Mouse (Mus musculus) embryonic fibroblast, embryonic 13.5 days (primary cell): Measurements from ENCODE around the gene Gm10354. TPM values are rescaled to one million over a fixed set of nuclear protein-coding genes. Genes with fewer than 3 reads are reported as not detected.
"Not testable (repeated sequence)": the region's sequence is repeated elsewhere in the genome, so short reads cannot be mapped to it uniquely, and the experiment has no call there.

Source experiments
- H3K27ac ChIP-seq: 2 replicates; pipeline ENCODE4 v1.5.1; 2012; ENCODE audit warnings: low read length, control low read depth, inconsistent platforms; ENCODE audit not compliant: insufficient read depth
- H3K4me1 ChIP-seq: 2 replicates; pipeline ENCODE4 v1.6.1; 2011; ENCODE audit warnings: low read length; ENCODE audit not compliant: control insufficient read depth, insufficient read depth
- H3K4me3 ChIP-seq: 2 replicates; pipeline ENCODE4 v1.5.1; 2011; ENCODE audit warnings: mild to moderate bottlenecking, control low read depth, low read length; ENCODE audit not compliant: insufficient read depth
- polyA plus RNA-seq: library from polyadenylated mRNA; stranded (reverse); fragments of >200 nt; gene quantifications from 2 replicates; pipeline ENCODE4 v1.2.4, GENCODE M21; 2011; ENCODE audit warnings: low read depth; ENCODE audit not compliant: missing spikeins, insufficient read length

Gm10354 gene
- polyA plus RNA-seq, result not detected in 2 replicates

DNA sequence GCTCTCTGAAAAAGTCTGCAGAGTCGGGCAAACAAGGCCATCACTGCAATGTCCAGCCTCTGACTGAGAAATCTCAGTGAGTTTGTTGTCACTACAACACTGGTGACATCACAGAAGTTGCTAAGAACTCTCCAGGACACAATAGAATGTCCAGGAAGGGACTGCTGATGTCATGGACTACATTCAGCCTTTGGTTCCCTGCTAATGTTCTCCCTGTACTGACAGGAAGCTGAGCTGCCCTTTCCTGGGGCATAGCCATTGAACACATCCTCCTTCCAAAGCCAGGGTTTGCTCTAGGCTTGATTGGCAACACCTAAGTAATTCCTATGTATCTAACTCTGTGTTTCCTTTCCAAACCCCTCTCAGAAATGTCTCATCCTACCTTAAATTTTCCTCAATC is at the start of gene Gm10354:
Gene Gm10354, minus strand, starts transcription at position 101 of the 400 bp plus-strand sequence.
- not testable (repeated sequence) for H3K27ac ChIP-seq, H3K4me1 ChIP-seq, H3K4me3 ChIP-seq

DNA sequence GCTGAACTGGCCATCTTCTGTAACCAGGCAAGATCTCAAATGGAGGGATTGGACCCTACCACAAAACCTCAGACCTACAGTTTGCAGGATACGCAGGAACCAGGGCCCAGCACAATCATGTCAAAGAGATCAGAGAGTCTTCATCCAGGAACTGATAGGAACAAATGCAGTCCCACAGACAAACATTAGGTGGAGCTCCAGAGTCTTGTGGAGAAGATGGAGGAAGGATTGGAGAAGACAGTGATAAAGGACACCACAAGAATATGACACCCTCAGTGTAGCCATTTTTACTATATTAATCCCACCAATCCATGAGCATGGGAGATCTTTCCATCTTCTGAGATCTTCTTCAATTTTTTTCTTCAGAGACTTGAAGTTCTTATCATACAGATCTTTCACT is 45.6 kb upstream of the Gm10354 start:
- not testable (repeated sequence) for H3K4me1 ChIP-seq, H3K4me3 ChIP-seq, H3K27ac ChIP-seq

DNA sequence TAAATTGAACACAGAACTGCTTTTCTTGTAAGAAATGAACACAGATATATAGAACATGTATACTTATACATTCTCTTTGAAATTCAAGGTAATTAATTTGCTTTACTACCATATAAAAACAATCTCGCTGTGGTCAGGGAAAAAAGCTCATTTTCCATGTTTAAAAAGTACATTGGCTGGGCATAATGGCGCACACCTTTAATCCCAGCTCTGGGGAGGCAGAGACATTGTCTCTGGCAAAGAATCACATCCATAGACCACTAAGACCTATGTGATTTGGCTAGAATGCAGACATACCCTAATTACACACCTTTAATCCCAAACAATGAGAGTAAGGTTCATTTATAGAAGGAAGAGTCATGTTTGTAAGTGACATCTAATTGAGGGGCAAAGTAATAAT is 41.3 kb upstream of the Gm10354 start:
- not testable (repeated sequence) for H3K4me1 ChIP-seq, H3K27ac ChIP-seq, H3K4me3 ChIP-seq

DNA sequence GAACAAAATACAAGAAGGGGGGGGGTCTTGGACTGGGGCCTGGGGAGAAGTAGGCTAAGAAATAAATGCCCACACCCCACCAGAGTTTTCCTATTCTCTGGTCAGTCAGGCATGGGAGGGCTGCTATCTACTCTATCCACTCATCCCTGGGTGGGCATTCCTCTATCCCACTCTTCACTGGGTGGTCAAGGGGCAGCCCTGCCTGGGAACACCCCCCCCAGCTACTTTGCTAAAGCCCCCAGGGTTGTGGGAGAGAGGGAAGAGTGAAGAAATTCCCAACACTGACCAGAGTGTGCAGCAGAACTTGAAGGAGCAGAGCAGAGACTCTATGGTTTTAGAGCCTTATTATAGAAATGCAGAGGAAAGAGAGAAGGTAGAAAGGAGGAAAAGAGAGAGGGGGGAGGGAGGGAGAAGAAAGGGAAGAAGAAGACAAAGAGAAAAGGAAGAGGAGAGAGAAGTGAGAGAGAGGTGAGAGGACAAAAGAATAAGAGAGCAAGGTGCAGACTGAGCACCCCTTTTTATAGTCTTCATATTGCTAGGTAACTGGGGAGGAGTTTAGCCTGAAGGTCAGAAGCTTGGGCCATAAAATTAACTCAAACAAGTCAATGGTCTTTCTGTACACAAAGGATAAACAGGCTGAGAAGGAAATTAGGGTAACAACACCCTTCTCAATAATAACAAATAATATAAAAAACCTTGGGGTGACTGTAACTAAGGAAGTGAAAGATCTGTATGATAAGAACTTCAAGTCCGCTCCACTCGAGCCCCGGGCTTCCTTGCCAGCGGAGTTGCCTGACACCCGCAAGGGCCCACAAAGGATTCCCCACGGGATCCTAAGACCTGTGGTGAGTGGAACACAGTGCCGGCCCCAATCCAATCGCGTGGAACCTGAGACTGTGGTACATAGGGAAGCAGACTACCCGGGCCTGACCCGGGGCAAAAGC is 32.2 kb upstream of the Gm10354 start:
- H3K27ac ChIP-seq, H3K4me1 ChIP-seq, H3K4me3 ChIP-seq: not testable (repeated sequence)

DNA sequence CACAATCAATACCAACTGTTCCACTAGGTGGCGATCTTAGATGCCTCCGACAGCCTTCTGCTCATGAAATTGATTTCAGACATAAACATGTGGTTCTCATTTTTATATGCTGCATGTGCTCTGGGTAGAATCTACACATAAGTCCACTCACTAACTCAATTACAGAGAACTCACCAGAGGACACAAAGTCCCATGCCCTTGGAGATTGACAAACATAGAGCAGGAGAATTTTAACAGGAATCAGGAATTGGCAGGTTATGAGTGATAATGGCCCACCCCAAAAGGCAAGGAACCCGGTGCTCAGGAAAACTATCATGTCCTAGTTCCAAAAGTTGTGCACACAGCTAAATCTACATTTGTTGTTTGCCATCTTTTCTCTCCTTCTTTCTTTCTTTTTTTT is 28.2 kb upstream of the Gm10354 start:
- not testable (repeated sequence) for H3K4me3 ChIP-seq, H3K27ac ChIP-seq, H3K4me1 ChIP-seq

DNA sequence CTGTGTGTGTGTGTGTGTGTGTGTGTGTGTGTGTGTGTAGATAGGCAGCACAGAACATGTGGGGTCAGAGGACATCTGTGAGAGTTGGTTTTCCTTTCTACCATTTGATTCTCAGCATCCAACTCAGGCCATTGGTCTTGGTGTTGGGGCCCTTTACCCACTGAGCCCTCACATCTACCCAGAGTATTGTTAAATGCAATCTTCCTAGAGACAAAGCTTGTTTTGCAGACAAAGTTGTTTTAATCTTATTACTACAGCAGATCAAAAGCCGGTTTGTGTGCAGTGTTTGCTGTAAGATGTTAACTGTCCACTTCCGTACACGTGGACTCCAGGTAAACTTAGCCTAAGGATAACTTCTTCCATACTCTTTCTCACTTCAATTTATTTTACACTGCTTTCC is 27.6 kb upstream of the Gm10354 start:
- H3K4me1 ChIP-seq, H3K27ac ChIP-seq: not testable (repeated sequence)

DNA sequence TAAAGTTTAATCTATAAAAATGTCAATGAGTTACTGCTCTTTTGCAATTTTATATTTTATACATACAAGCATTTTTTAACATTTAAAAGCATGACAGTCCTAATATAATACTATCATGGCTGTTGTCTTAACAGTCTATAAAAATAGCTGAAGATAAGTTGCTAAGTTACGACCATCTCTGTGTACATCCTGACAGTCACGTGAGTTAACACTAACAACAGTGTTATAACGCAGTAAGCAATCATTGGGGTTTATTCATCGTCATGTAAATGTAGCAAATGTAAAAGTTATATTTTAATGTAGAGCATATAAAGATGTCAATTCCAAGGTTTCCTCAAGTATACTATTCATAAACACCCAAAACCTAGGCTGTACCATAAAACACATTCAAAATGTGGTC is 26.8 kb upstream of the Gm10354 start:
- not testable (repeated sequence) for H3K4me1 ChIP-seq, H3K27ac ChIP-seq, H3K4me3 ChIP-seq

More for the DNA sequence above, 27.6 kb upstream of the Gm10354 start:
- H3K4me3 ChIP-seq, result not testable (repeated sequence)

DNA sequence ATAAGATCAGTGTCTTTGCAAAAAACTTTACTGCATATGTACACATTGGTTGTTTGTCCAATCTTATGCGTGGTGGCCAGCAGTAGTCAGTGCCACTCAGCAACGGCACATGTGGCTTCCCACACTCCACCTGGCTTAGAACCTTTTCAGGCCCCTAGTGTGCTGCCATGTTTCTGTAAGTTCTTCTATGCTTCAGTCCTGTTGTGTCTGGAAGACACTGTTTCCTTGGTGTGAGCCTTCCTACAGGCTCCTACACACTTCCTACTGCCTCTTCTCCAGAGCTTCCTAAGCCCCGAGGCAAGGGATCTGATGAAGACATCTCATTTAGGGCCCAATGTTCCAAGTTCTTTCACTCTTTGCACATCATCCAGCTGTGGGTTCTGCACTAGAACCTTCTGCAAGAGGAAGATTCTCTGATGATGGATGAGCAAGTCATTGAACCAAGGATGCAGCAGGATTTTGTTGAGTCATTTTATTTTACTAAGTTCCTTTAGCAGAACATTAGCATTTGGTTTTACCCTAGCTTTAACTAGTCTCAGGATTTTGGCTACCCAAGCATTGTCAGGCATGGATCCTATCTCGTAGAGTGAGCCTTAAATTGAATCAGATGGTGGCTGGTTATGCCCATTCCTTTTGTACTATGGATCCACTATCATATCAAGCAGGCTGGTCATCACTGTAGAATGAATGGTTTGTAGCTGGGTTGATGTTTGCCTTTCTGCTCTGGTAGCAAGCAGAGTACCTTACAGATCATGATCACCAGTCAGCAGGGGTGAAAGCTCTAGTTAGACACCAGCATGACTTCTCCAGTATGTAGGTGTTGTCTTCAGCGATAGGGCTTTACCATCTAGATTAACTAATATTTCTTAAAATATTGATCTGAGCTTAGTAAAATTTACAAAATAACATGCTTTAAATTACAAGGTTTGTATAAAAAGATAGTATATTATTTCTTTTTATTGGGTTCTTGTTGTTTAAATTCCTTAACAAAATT is 26.1 kb upstream of the Gm10354 start:
- H3K4me3 ChIP-seq, H3K27ac ChIP-seq: not testable (repeated sequence)

DNA sequence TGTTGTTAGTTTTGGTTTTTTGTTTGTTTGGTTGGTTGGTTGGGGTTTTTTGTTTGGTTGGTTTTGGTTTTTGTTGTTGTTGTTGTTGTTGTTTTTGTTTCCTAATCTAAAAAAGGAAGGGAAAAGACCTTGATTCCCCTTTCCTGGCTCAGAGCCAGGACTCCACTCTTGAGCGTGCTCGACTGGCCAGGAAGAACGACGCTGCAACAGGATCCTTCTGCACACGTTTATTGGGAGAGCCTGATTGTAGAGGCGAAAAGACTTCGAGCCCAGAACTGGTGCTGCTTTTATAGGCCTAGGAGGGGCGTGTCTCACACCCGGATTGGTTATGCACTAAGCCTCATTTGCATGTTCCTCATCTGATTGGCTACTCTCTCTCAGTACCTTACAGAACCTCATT is 19.3 kb upstream of the Gm10354 start:
- not testable (repeated sequence) for H3K4me1 ChIP-seq, H3K27ac ChIP-seq, H3K4me3 ChIP-seq

More for the DNA sequence above, 26.1 kb upstream of the Gm10354 start:
- H3K4me1 ChIP-seq, result not testable (repeated sequence)

DNA sequence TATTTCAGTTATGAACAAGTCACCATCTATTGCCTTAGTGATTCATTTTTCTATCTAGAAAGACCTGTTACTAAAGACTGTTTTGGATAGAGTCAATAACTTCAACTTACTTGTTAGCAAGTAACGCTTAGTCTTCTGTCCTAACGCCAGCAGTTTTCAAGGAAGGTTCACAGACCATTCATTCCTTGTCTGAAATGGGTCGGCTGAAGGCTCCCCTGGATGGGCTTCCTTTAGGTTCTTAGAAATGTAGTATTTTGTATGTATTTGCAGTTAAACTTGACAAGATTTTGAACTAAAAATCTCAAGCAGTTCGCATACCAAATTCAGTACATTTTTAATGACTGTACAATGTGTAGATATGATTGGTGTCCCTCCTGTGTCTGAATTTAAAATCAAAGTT is 18.8 kb upstream of the Gm10354 start:
- not testable (repeated sequence) for H3K27ac ChIP-seq, H3K4me3 ChIP-seq

DNA sequence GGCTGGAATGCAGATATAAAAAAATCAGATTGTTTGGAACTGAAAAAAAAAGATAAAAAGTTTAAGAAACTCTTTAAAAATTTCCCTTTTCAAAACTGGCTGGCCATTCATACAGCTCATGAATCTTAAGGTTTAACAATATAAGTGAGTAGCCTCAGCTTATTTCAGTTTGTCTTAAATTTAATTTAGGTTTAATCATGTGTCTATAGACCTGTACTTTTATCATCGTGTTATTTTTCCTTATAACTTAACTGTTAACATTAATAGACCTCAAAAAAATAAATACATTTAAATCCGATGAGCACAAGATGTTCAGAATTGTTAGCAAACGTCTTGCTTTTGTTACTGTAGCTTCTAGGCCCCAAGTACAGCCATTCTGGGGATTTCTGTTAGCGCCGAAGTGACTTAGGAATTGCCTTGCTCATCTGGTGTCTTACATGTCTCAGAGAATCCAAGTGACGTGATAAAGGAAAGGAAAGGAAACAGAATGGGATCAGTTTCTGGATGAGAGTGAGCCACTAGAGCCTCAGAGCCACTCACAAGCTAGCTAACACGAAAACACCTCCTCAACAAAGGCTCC is 18.0 kb upstream of the Gm10354 start:
- not testable (repeated sequence) for H3K4me3 ChIP-seq, H3K27ac ChIP-seq, H3K4me1 ChIP-seq

More for the DNA sequence above, 18.8 kb upstream of the Gm10354 start:
- H3K4me1 ChIP-seq, result not testable (repeated sequence)

DNA sequence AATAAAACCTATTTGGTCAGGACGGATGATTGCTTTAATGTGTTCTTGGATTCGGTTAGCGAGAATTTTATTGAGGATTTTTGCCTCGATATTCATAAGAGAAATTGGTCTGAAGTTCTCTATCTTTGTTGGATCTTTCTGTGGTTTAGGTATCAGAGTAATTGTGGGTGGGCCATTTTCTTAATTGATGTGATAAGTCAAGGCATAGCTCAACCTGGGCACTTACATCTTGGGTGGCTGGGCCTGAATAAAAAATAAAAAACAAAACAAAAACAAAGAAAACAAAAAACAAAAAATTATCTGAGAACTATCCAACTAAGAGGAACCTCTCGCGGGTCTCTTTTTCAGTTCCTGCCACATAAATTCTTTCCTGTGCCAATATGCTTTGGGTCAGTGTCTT is 15.4 kb upstream of the Gm10354 start:
- H3K27ac ChIP-seq, H3K4me3 ChIP-seq, H3K4me1 ChIP-seq: not testable (repeated sequence)

DNA sequence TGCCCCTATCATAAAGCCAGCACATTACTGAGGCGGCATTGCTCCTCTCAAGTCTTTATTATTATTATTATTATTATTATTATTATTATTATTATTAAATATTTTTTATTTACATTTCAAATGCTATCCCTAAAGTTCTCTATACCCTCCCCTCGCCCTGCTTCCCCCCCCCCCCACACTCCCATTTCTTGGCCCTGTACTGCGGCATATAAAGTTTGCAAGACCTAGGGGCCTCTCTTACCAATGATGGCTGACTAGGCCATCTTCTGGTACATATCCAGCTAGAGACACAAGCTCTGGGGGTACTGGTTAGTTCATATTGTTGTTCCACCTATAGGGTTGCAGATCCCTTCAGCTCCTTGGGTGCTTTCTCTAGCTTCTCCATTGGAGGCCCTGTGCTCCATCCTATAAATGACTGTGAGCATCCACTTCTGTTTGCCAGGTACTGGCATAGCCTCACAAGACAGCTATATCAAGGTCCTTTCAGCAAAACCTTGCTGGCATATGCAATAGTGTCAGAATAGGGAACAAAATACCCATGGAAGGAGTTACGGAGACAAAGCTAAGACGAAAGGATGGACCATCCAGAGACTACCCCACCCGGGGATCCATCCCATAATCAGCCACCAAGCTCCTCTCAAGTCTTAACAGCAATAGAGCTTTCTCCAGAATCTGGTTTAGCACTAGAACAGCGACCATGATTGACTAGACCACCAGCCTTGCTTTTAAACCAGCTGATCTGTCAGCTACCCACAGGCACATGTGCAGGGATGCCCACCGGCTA is 11.8 kb upstream of the Gm10354 start:
- H3K4me1 ChIP-seq, H3K27ac ChIP-seq, H3K4me3 ChIP-seq: not testable (repeated sequence)

DNA sequence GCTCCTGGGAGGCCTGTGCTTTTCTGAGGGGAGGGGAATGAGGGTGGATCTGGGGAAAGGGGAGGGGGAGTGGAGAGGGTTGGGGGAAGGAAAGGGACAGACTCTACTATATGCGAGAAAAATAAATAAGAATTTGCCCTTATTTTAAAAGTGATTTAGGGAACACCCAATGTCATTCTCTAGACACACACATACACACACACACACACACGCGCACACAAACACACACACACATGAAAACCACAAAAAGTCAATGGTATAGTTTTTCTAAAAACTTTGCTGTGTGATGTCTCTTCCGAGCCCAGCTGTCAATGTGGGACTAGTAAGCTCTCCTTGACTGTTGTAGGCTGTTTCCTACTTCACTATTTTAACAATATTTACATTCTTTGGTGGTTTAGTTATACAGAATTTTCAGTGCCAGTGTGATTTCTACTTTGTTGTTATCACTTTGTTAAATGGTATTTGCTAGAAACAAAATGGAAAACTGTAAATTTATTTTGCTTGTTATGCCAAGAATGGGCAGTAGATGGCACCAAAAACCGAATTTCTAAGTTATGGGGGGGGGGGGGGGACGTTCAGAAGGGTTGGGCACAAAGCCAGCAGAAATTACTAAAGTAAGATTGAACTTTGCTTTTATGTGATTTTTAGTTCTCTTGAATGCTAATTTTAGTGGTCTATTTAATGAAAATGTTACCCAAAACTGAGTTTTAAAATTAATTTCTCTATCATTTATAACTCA is 8.1 kb upstream of the Gm10354 start:
- H3K4me1 ChIP-seq, H3K27ac ChIP-seq, H3K4me3 ChIP-seq: not testable (repeated sequence)
